Mouse (Mus musculus): Measurements from ENCODE around the gene Ap3m1. TPM values are rescaled to one million over a fixed set of nuclear protein-coding genes. Genes with fewer than 3 reads are reported as not detected.

Gene Ap3m1
- polyA plus RNA-seq, 1 experiment from 2014 or later, result 87.6 TPM

- H3K4me1 ChIP-seq (ENCODE audit: control insufficient read depth, insufficient read depth, low read length), result 0 out of 2 replicates have a peak, but pooled peaks cover 5% of the 10 kb centered on the region
- no peak for ATAC-seq (ENCODE audit: insufficient number of reproducible peaks, low FRiP score, low TSS enrichment, low read depth)
- H3K36me3 ChIP-seq (ENCODE audit: control insufficient read depth, insufficient read depth, low read length), result peaks cover 2% of the 10 kb centered on the region; the same call in 1 of the 2 replicates
Observed at GRCm38 (mm10) chr14:21048879-21049278, 3.4 kb downstream of the Ap3m1 start.

DNA sequence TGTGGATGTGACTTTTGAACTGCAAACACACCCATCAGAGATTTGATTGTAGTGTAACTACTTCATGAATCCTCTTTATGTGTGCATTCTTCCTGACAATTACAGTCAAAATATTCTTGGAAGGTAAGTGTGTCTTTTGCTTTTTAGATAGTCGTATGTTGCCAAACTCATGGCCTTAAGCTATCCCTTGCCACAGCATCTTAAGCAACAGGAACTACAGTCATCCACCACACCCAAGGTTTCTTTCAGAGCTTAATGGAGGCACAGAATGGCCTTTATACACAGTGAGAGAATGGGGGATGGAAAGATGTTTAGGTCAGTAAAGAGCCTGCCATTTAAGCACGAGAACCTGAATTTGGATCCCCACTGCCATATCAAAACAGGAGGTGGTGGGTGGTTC is 4.5 kb downstream of the Ap3m1 start:
- 82% methylated on average over 2 of the region's 2 CpGs for WGBS
- H3K9me3 ChIP-seq (ENCODE audit: control insufficient read depth, low read length), result no peaks in the 10 kb centered on the region
- no peak overlapping the region for H3K9ac ChIP-seq (ENCODE audit: low read length)
- H3K27me3 ChIP-seq (ENCODE audit: control insufficient read depth, insufficient read depth, low read length), result no peaks in the 10 kb centered on the region
- H3K4me3 ChIP-seq (ENCODE audit: low read depth, low read length), result no peak overlapping the region
- 0 out of 2 replicates have a peak, but pooled peaks cover 5% of the 10 kb centered on the region for H3K4me1 ChIP-seq (ENCODE audit: control insufficient read depth, insufficient read depth, low read length)
- DNase-seq (ENCODE audit: low spot score), result no peak
- peaks cover 2% of the 10 kb centered on the region; the same call in 1 of the 2 replicates for H3K36me3 ChIP-seq (ENCODE audit: control insufficient read depth, insufficient read depth, low read length)
- no peak overlapping the region for H3K27ac ChIP-seq (replicated peaks; ENCODE audit: low read depth, low read length)
- H3K4me2 ChIP-seq (ENCODE audit: low read depth, severe bottlenecking), result no peak overlapping the region
- ATAC-seq (ENCODE audit: insufficient number of reproducible peaks, low FRiP score, low TSS enrichment, low read depth), result no peak

More at GRCm38 (mm10) chr14:21048879-21049278, 3.4 kb downstream of the Ap3m1 start:
- DNase-seq (ENCODE audit: low spot score), result no peak
- no peak overlapping the region for H3K4me2 ChIP-seq (ENCODE audit: low read depth, severe bottlenecking)
- H3K9me3 ChIP-seq (ENCODE audit: control insufficient read depth, low read length), result no peaks in the 10 kb centered on the region
- H3K4me3 ChIP-seq (ENCODE audit: low read depth, low read length), result no peak overlapping the region
- no peak overlapping the region for H3K9ac ChIP-seq (ENCODE audit: low read length)
- no peaks in the 10 kb centered on the region for H3K27me3 ChIP-seq (ENCODE audit: control insufficient read depth, insufficient read depth, low read length)
- H3K27ac ChIP-seq (replicated peaks; ENCODE audit: low read depth, low read length), result no peak overlapping the region

- Histone ChIP-seq H3K27me3 (ENCODE audit: control insufficient read depth, insufficient read depth, low read length) (no peaks in the 10 kb centered on the region), H3K4me3 (ENCODE audit: low read depth, low read length) (no peak overlapping the region), H3K9ac (ENCODE audit: low read length) (no peak overlapping the region), H3K4me2 (ENCODE audit: low read depth, severe bottlenecking) (no peak overlapping the region), H3K4me1 (ENCODE audit: control insufficient read depth, insufficient read depth, low read length) (no peaks in the 10 kb centered on the region), H3K27ac (replicated peaks; ENCODE audit: low read depth, low read length) (no peak overlapping the region), H3K36me3 (ENCODE audit: control insufficient read depth, insufficient read depth, low read length) (0 out of 2 replicates have a peak, but pooled peaks cover 5% of the 10 kb centered on the region), H3K9me3 (ENCODE audit: control insufficient read depth, low read length) (no peaks in the 10 kb centered on the region)
- WGBS, result 93% methylated on average over 4 of the region's 4 CpGs
- DNase-seq (ENCODE audit: low spot score) (no peak), ATAC-seq (ENCODE audit: insufficient number of reproducible peaks, low FRiP score, low TSS enrichment, low read depth) (no peak)
Observed at GRCm38 (mm10) chr14:21039623-21040022, 12.7 kb downstream of the Ap3m1 start.

DNA sequence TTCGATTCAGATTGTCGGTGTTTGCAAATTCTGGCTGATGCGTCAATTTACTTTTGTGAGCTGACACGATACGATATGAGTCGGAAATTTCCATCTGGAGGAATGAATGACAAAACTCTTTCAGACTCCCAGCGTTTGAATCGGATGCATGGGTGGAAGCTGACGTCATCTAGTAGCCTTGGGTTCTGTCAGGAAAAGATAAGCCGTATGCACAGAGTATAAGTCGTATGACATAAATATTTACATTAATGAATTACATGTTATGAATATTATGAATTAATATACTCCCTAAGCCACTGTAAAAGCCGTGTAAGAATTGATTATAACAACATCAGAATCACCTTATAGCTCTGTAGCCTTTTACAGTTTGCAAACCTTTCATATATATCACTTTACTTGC is 13.2 kb downstream of the Ap3m1 start:
- Histone ChIP-seq H3K9ac (ENCODE audit: low read length) (no peak overlapping the region), H3K27me3 (ENCODE audit: control insufficient read depth, insufficient read depth, low read length) (no peaks in the 10 kb centered on the region), H3K36me3 (ENCODE audit: control insufficient read depth, insufficient read depth, low read length) (0 out of 2 replicates have a peak, but pooled peaks cover 3% of the 10 kb centered on the region), H3K9me3 (ENCODE audit: control insufficient read depth, low read length) (no peaks in the 10 kb centered on the region), H3K27ac (replicated peaks; ENCODE audit: low read depth, low read length) (no peak overlapping the region), H3K4me1 (ENCODE audit: control insufficient read depth, insufficient read depth, low read length) (no peaks in the 10 kb centered on the region), H3K4me2 (ENCODE audit: low read depth, severe bottlenecking) (no peak overlapping the region), H3K4me3 (ENCODE audit: low read depth, low read length) (no peak overlapping the region)
- DNase-seq (ENCODE audit: low spot score) (no peak), ATAC-seq (ENCODE audit: insufficient number of reproducible peaks, low FRiP score, low TSS enrichment, low read depth) (no peak)
- 94% methylated on average over 12 of the region's 12 CpGs for WGBS

DNA sequence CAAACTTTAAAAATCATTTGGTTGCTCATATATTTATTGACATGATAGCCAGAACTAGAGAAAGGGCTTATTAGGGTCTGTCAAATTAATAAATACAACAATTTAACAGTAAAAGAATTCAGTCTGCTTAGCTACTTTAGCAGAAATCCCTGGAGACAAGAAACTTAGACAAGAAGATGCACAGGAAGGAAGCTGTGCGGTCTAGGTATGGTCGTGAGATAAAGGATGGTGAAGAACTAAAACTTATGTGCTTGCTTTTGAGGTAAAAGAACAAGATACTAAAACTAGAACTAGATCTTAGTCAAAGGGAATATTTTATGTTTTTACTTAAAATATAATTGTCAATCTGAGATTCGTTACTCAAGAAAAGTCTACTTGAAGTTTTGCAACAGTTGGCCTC is 17.5 kb downstream of the Ap3m1 start:
- Histone ChIP-seq H3K4me2 (ENCODE audit: low read depth, severe bottlenecking) (no peak overlapping the region), H3K27me3 (ENCODE audit: control insufficient read depth, insufficient read depth, low read length) (no peaks in the 10 kb centered on the region), H3K4me3 (ENCODE audit: low read depth, low read length) (no peak overlapping the region), H3K27ac (replicated peaks; ENCODE audit: low read depth, low read length) (no peak overlapping the region), H3K4me1 (ENCODE audit: control insufficient read depth, insufficient read depth, low read length) (peaks cover 3% of the 10 kb centered on the region; the same call in 1 of the 2 replicates), H3K9me3 (ENCODE audit: control insufficient read depth, low read length) (no peaks in the 10 kb centered on the region), H3K36me3 (ENCODE audit: control insufficient read depth, insufficient read depth, low read length) (peaks cover 6% of the 10 kb centered on the region), H3K9ac (ENCODE audit: low read length) (no peak overlapping the region)
- DNase-seq (ENCODE audit: low spot score), result no peak
- ATAC-seq (ENCODE audit: insufficient number of reproducible peaks, low FRiP score, low TSS enrichment, low read depth), result no peak
- whole genome bisulfite sequencing, result 95% methylated on average over 3 of the region's 3 CpGs

- H3K27me3 ChIP-seq (ENCODE audit: control insufficient read depth, insufficient read depth, low read length), result no peaks in the 10 kb centered on the region
- WGBS, result 91% methylated on average over 4 of the region's 4 CpGs
Observed at GRCm38 (mm10) chr14:21034271-21034670, 18.0 kb downstream of the Ap3m1 start.

DNA sequence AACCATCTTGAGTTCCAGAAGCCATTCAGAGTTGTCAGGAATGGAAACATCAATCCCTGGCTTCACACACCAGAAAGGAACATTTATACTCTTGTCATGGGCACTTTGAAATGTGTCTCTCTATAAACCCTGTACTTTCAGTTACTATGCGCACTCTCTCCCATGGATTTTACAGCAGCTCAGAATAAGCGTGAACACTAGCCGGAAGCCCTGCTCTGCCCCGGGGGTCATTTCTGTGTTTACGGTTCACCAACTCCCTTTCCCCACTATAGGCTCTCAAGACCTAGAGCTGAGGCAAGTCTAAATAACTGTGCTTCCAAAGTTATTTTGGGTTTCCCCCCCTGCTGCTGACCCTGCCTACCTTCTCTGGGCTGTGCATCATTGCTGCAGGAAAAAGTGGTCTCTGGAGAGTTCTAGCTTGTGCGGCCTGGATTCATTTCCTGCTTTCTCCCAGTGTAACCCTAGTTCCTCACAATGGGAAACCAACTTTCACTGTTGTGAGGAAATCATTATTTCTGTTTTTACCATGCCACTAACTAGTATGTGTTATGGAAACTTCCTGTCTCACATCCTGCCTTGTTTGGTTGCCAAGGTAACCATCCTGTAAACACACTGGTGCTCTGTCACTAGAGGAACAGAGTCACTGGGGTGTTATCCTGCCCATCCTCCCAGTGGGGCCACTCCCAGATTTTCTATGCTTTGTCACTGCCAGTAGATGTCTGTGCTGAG is 20.4 kb downstream of the Ap3m1 start:
- H3K9ac ChIP-seq (ENCODE audit: low read length), result no peak overlapping the region
- peaks cover 5% of the 10 kb centered on the region for H3K36me3 ChIP-seq (ENCODE audit: control insufficient read depth, insufficient read depth, low read length)
- 66% methylated on average over 6 of the region's 6 CpGs for WGBS
- DNase-seq (ENCODE audit: low spot score), result no peak
- no peak overlapping the region for H3K4me2 ChIP-seq (ENCODE audit: low read depth, severe bottlenecking)
- H3K27ac ChIP-seq (replicated peaks; ENCODE audit: low read depth, low read length), result 0 out of 2 replicates have a peak overlapping the region, but pooled peaks have one; percentile 30
- no peak for ATAC-seq (ENCODE audit: insufficient number of reproducible peaks, low FRiP score, low TSS enrichment, low read depth)
- H3K9me3 ChIP-seq (ENCODE audit: control insufficient read depth, low read length), result no peaks in the 10 kb centered on the region
- no peaks in the 10 kb centered on the region for H3K27me3 ChIP-seq (ENCODE audit: control insufficient read depth, insufficient read depth, low read length)
- no peak overlapping the region for H3K4me3 ChIP-seq (ENCODE audit: low read depth, low read length)
- H3K4me1 ChIP-seq (ENCODE audit: control insufficient read depth, insufficient read depth, low read length), result peaks cover 3% of the 10 kb centered on the region; the same call in 1 of the 2 replicates

More at GRCm38 (mm10) chr14:21034271-21034670, 18.0 kb downstream of the Ap3m1 start:
- Histone ChIP-seq H3K27ac (replicated peaks; ENCODE audit: low read depth, low read length) (no peak overlapping the region), H3K4me1 (ENCODE audit: control insufficient read depth, insufficient read depth, low read length) (peaks cover 3% of the 10 kb centered on the region; the same call in 1 of the 2 replicates), H3K4me2 (ENCODE audit: low read depth, severe bottlenecking) (no peak overlapping the region), H3K4me3 (ENCODE audit: low read depth, low read length) (no peak overlapping the region), H3K9ac (ENCODE audit: low read length) (no peak overlapping the region), H3K9me3 (ENCODE audit: control insufficient read depth, low read length) (no peaks in the 10 kb centered on the region), H3K36me3 (ENCODE audit: control insufficient read depth, insufficient read depth, low read length) (peaks cover 7% of the 10 kb centered on the region)
- no peak for ATAC-seq (ENCODE audit: insufficient number of reproducible peaks, low FRiP score, low TSS enrichment, low read depth)
- no peak for DNase-seq (ENCODE audit: low spot score)

GRCm38 (mm10) chr14:21029025-21029659 is 23.2 kb downstream of the Ap3m1 start:
- H3K4me2 ChIP-seq (ENCODE audit: low read depth, severe bottlenecking), result no peak overlapping the region
- WGBS, result 87% methylated on average over 11 of the region's 11 CpGs
- no peaks in the 10 kb centered on the region for H3K27me3 ChIP-seq (ENCODE audit: control insufficient read depth, insufficient read depth, low read length)
- ATAC-seq (ENCODE audit: insufficient number of reproducible peaks, low FRiP score, low TSS enrichment, low read depth) (no peak), DNase-seq (ENCODE audit: low spot score) (no peak)
- H3K27ac ChIP-seq (replicated peaks; ENCODE audit: low read depth, low read length), result no peak overlapping the region
- H3K36me3 ChIP-seq (ENCODE audit: control insufficient read depth, insufficient read depth, low read length), result peaks cover 7% of the 10 kb centered on the region
- H3K4me1 ChIP-seq (ENCODE audit: control insufficient read depth, insufficient read depth, low read length), result peaks cover 3% of the 10 kb centered on the region; the same call in 1 of the 2 replicates
- H3K4me3 ChIP-seq (ENCODE audit: low read depth, low read length), result no peak overlapping the region
- H3K9ac ChIP-seq (ENCODE audit: low read length), result no peak overlapping the region
- H3K9me3 ChIP-seq (ENCODE audit: control insufficient read depth, low read length), result no peaks in the 10 kb centered on the region
